Mouse (Mus musculus): ENCODE measurements around the gene BC051142.
"Not testable (repeated sequence)": the region's sequence is repeated elsewhere in the genome, so short reads cannot be mapped to it uniquely, and the experiment has no call there.

DNA sequence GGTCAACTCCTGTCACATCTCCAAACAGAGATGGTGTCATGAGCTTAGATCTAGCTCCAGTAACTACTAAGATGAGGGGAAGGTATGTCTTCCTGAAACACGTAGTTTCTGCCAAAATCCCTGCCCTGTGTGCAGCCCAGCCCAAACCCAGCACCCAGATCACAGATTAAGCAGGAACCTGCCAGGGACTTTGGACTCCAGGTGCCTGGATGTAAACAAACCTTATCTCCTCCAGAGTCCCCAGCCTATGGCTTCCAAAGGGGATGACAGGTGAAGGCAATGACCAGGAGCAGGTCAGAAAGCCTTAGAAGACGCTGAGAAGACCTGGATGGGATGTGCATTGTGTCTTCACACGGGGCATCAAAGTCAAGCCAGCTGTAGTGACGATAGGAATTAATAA lies 99.1 kb downstream of the BC051142 start:
- not testable (repeated sequence) for TF ChIP-seq CTCF, EP300 (IDR thresholded peaks at IDR 0.05; ENCODE audit: low read depth)

All from liver, postnatal 0 days (tissue).